ENCODE assay signal across 21 mouse cellular contexts in genomic region chr9:106144176-106144575, GRCm38 (mm10). TPM values are rescaled to one million over a fixed set of nuclear protein-coding genes. Genes with fewer than 3 reads are reported as not detected.
A peak's percentile ranks its signal among the peaks of the same experiment; 100 is the strongest.
DNase-seq lines count a peak whose midpoint lies in the region; ATAC-seq and TF ChIP-seq lines count a peak whose summit lies in the region.
"Had no signal": no experiment of that assay in that cellular context is flagged by ENCODE, and none has a peak within 500 bp of the region (broad histone marks: within the 10 kb centered on the region; RNA-seq: fewer than 3 reads in every experiment).

No protein-coding gene starts in this region.

- no peaks in the 10 kb centered on the region for H3K36me3 ChIP-seq in hindbrain, embryonic 15.5 days
- no peaks in the 10 kb centered on the region for H3K36me3 ChIP-seq in hindbrain, embryonic 12.5 days
- H3K36me3 ChIP-seq in midbrain, postnatal 0 days (ENCODE audit: insufficient read depth, low read length) = no peaks in the 10 kb centered on the region
- H3K36me3 ChIP-seq in midbrain, embryonic 15.5 days (replicated peaks) = no peaks in the 10 kb centered on the region
- H3K36me3 ChIP-seq in forebrain, embryonic 16.5 days (ENCODE audit: control insufficient read depth, insufficient read depth) = no peaks in the 10 kb centered on the region
- H3K36me3 ChIP-seq in liver, postnatal 0 days (replicated peaks; ENCODE audit: insufficient read depth, low read length) = no peaks in the 10 kb centered on the region
- H3K36me3 ChIP-seq: liver, embryonic 12.5 days; lung, embryonic 15.5 days had no signal

- TF ChIP-seq CTCF in midbrain, postnatal 0 days (IDR thresholded peaks at IDR 0.05) = no peak
- TF ChIP-seq CTCF in liver, postnatal 0 days (IDR thresholded peaks at IDR 0.05; ENCODE audit: low read depth) = no peak

- H3K4me1 ChIP-seq in hindbrain, embryonic 15.5 days (replicated peaks) = peaks cover 50% of the 10 kb centered on the region
- peaks cover 24% of the 10 kb centered on the region for H3K4me1 ChIP-seq in hindbrain, embryonic 12.5 days
- peaks cover 8% of the 10 kb centered on the region; the same call in 1 of the 2 replicates for H3K4me1 ChIP-seq in midbrain, postnatal 0 days (ENCODE audit: insufficient read depth, low read length)
- peaks cover 25% of the 10 kb centered on the region for H3K4me1 ChIP-seq in midbrain, embryonic 15.5 days
- H3K4me1 ChIP-seq in forebrain, embryonic 16.5 days (replicated peaks; ENCODE audit: control insufficient read depth, insufficient read depth, low read length) = peaks cover 39% of the 10 kb centered on the region
- 0 out of 2 replicates have a peak, but pooled peaks cover 7% of the 10 kb centered on the region for H3K4me1 ChIP-seq in liver, postnatal 0 days (ENCODE audit: insufficient read depth)

- ATAC-seq in hindbrain, embryonic 15.5 days (ENCODE audit: low FRiP score, low read depth) = no peak
- no peak for ATAC-seq in hindbrain, embryonic 12.5 days (ENCODE audit: low FRiP score)
- no peak for ATAC-seq in midbrain, postnatal 0 days (ENCODE audit: low FRiP score)
- no peak for ATAC-seq in midbrain, embryonic 15.5 days (replicated peaks)
- ATAC-seq in forebrain, embryonic 16.5 days = peak; percentile 61
- ATAC-seq in liver, postnatal 0 days = no peak
- ATAC-seq: liver, embryonic 12.5 days had no signal

- WGBS in hindbrain, embryonic 15.5 days = 55% methylated on average over 7 of the region's 7 CpGs
- WGBS in hindbrain, embryonic 12.5 days = 82% methylated on average over 7 of the region's 7 CpGs
- WGBS in midbrain, postnatal 0 days = 74% methylated on average over 7 of the region's 7 CpGs
- WGBS in midbrain, embryonic 15.5 days = 71% methylated on average over 7 of the region's 7 CpGs
- WGBS in forebrain, embryonic 16.5 days = 14% methylated on average over 7 of the region's 7 CpGs
- 79% methylated on average over 7 of the region's 7 CpGs for WGBS in liver, postnatal 0 days (ENCODE audit: insufficient replicate concordance)

- no peaks in the 10 kb centered on the region for H3K9me3 ChIP-seq in hindbrain, embryonic 15.5 days
- no peaks in the 10 kb centered on the region for H3K9me3 ChIP-seq in hindbrain, embryonic 12.5 days (replicated peaks)
- no peaks in the 10 kb centered on the region for H3K9me3 ChIP-seq in midbrain, postnatal 0 days (ENCODE audit: low read length)
- no peaks in the 10 kb centered on the region for H3K9me3 ChIP-seq in midbrain, embryonic 15.5 days
- H3K9me3 ChIP-seq in forebrain, embryonic 16.5 days (ENCODE audit: control insufficient read depth, low read length) = no peaks in the 10 kb centered on the region
- H3K9me3 ChIP-seq in liver, postnatal 0 days (ENCODE audit: low read length) = no peaks in the 10 kb centered on the region
- H3K9me3 ChIP-seq: liver, embryonic 12.5 days; lung, embryonic 15.5 days had no signal

- H3K27ac ChIP-seq in hindbrain, embryonic 15.5 days (replicated peaks) = peak overlapping the region; percentile 68
- H3K27ac ChIP-seq in hindbrain, embryonic 12.5 days = no peak overlapping the region
- H3K27ac ChIP-seq in midbrain, postnatal 0 days (ENCODE audit: low read depth, low read length) = no peak overlapping the region
- H3K27ac ChIP-seq in midbrain, embryonic 15.5 days = no peak overlapping the region
- H3K27ac ChIP-seq in forebrain, embryonic 16.5 days (ENCODE audit: low read length) = no peak overlapping the region
- H3K27ac ChIP-seq in liver, postnatal 0 days (ENCODE audit: low read depth) = no peak overlapping the region
- H3K27ac ChIP-seq: liver, embryonic 12.5 days; lung, embryonic 15.5 days had no signal

- H3K9ac ChIP-seq in hindbrain, embryonic 15.5 days = no peak overlapping the region
- H3K9ac ChIP-seq in hindbrain, embryonic 12.5 days = no peak overlapping the region
- H3K9ac ChIP-seq in midbrain, postnatal 0 days (replicated peaks; ENCODE audit: low read length, poor library complexity, severe bottlenecking) = no peak overlapping the region
- H3K9ac ChIP-seq in midbrain, embryonic 15.5 days = no peak overlapping the region
- no peak overlapping the region for H3K9ac ChIP-seq in forebrain, embryonic 16.5 days (replicated peaks; ENCODE audit: low read depth, low read length)
- H3K9ac ChIP-seq in liver, postnatal 0 days (replicated peaks) = no peak overlapping the region
- H3K9ac ChIP-seq: liver, embryonic 12.5 days; lung, embryonic 15.5 days had no signal

- TF ChIP-seq EP300 in liver, postnatal 0 days (IDR thresholded peaks at IDR 0.05; ENCODE audit: low read depth) = no peak

- peak; percentile 53 for DNase-seq in midbrain, postnatal 0 days (ENCODE audit: low spot score)
- DNase-seq in liver, postnatal 0 days = no peak
- DNase-seq in adrenal gland, postnatal 25 days = no peak
- DNase-seq: adrenal gland, postnatal 10 days; B cell, adult 2 months; cerebellum, adult 9-11 months; gastrocnemius, postnatal 25 days; kidney, adult 18-20 months; kidney, postnatal 14 days; spleen, adult 18-20 months; thymus, adult 18-20 months had no signal

- no peaks in the 10 kb centered on the region for H3K27me3 ChIP-seq in hindbrain, embryonic 15.5 days
- H3K27me3 ChIP-seq in hindbrain, embryonic 12.5 days = 0 out of 2 replicates have a peak, but pooled peaks cover 4% of the 10 kb centered on the region
- no peaks in the 10 kb centered on the region for H3K27me3 ChIP-seq in midbrain, postnatal 0 days (ENCODE audit: insufficient read depth, low read length)
- no peaks in the 10 kb centered on the region for H3K27me3 ChIP-seq in midbrain, embryonic 15.5 days (replicated peaks)
- peaks cover 18% of the 10 kb centered on the region; the same call in 1 of the 2 replicates for H3K27me3 ChIP-seq in forebrain, embryonic 16.5 days (replicated peaks; ENCODE audit: control insufficient read depth, insufficient read depth, low read length)
- peaks cover 20% of the 10 kb centered on the region for H3K27me3 ChIP-seq in liver, postnatal 0 days (ENCODE audit: insufficient read depth, low read length)

- H3K4me2 ChIP-seq in hindbrain, embryonic 15.5 days = no peak overlapping the region
- H3K4me2 ChIP-seq in hindbrain, embryonic 12.5 days (replicated peaks) = no peak overlapping the region
- no peak overlapping the region for H3K4me2 ChIP-seq in midbrain, postnatal 0 days (ENCODE audit: low read depth, low read length, poor library complexity, severe bottlenecking)
- H3K4me2 ChIP-seq in midbrain, embryonic 15.5 days = no peak overlapping the region
- no peak overlapping the region for H3K4me2 ChIP-seq in forebrain, embryonic 16.5 days (ENCODE audit: low read length)
- no peak overlapping the region for H3K4me2 ChIP-seq in liver, postnatal 0 days (ENCODE audit: low read depth, low read length)
- H3K4me2 ChIP-seq: liver, embryonic 12.5 days; lung, embryonic 15.5 days had no signal

- no peak overlapping the region for H3K4me3 ChIP-seq in hindbrain, embryonic 15.5 days
- H3K4me3 ChIP-seq in hindbrain, embryonic 12.5 days = no peak overlapping the region
- H3K4me3 ChIP-seq in midbrain, postnatal 0 days (ENCODE audit: low read depth, low read length) = no peak overlapping the region
- no peak overlapping the region for H3K4me3 ChIP-seq in midbrain, embryonic 15.5 days
- no peak overlapping the region for H3K4me3 ChIP-seq in forebrain, embryonic 16.5 days (replicated peaks; ENCODE audit: low read length)
- no peak overlapping the region for H3K4me3 ChIP-seq in liver, postnatal 0 days (ENCODE audit: low read depth, low read length)
- H3K4me3 ChIP-seq: liver, embryonic 12.5 days; lung, embryonic 15.5 days had no signal

RNA-seq across cellular contexts. Expression of gene Glyctk, which starts 13.8 kb away (rescaled TPM):
- 2.8 TPM in 2 replicates for polyA plus RNA-seq in hindbrain, embryonic 15.5 days (2015; fragmentation: Nextera tagmentation; extraction: Ambion mirVana)
- 5.1 and 5.6 TPM in 2 replicates for polyA plus RNA-seq in hindbrain, embryonic 12.5 days (2016; fragmentation: Nextera tagmentation; extraction: Ambion mirVana)
- total RNA-seq in midbrain, postnatal 0 days (2014; rRNA removed) = 0.66 and 0.94 TPM in 2 replicates
- polyA plus RNA-seq in midbrain, postnatal 0 days (2015; fragmentation: Nextera tagmentation; extraction: Ambion mirVana) = 0.75 and 0.90 TPM in 2 replicates
- polyA plus RNA-seq in midbrain, embryonic 15.5 days (2015; fragmentation: Nextera tagmentation; extraction: Ambion mirVana) = 4.5 and 4.9 TPM in 2 replicates
- 2.2 and 3.0 TPM in 2 replicates for polyA plus RNA-seq in forebrain, embryonic 16.5 days (2015; fragmentation: Nextera tagmentation; extraction: Ambion mirVana)
- 41.4 and 46.5 TPM in 2 replicates for polyA plus RNA-seq in liver, postnatal 0 days (2015; fragmentation: Nextera tagmentation; extraction: Ambion mirVana)
- 3.7 and 4.8 TPM in 2 replicates for total RNA-seq in adrenal gland, postnatal 25 days (2021)

RNA-seq across cellular contexts. Expression of gene Wdr82, which starts 26.6 kb away (rescaled TPM):
- polyA plus RNA-seq in hindbrain, embryonic 15.5 days (2015; fragmentation: Nextera tagmentation; extraction: Ambion mirVana) = 35.9 and 36.6 TPM in 2 replicates
- 34.1 and 38.9 TPM in 2 replicates for polyA plus RNA-seq in hindbrain, embryonic 12.5 days (2016; fragmentation: Nextera tagmentation; extraction: Ambion mirVana)
- 245 and 261 TPM in 2 replicates for total RNA-seq in midbrain, postnatal 0 days (2014; rRNA removed)
- 30.6 and 31.7 TPM in 2 replicates for polyA plus RNA-seq in midbrain, postnatal 0 days (2015; fragmentation: Nextera tagmentation; extraction: Ambion mirVana)
- 40.5 and 41.1 TPM in 2 replicates for polyA plus RNA-seq in midbrain, embryonic 15.5 days (2015; fragmentation: Nextera tagmentation; extraction: Ambion mirVana)
- polyA plus RNA-seq in forebrain, embryonic 16.5 days (2015; fragmentation: Nextera tagmentation; extraction: Ambion mirVana) = 37.3 and 41.6 TPM in 2 replicates
- polyA plus RNA-seq in liver, postnatal 0 days (2015; fragmentation: Nextera tagmentation; extraction: Ambion mirVana) = 5.3 and 5.7 TPM in 2 replicates
- total RNA-seq in adrenal gland, postnatal 25 days (2021) = 82.4 and 83.3 TPM in 2 replicates

RNA-seq across cellular contexts. Expression of gene Col6a4, which starts 47.6 kb away (rescaled TPM):
- 1.1 and 1.4 TPM in 2 replicates for polyA plus RNA-seq in hindbrain, embryonic 15.5 days (2015; fragmentation: Nextera tagmentation; extraction: Ambion mirVana)
- polyA plus RNA-seq in hindbrain, embryonic 12.5 days (2016; fragmentation: Nextera tagmentation; extraction: Ambion mirVana) = 0.07 and 0.37 TPM in 2 replicates
- total RNA-seq in midbrain, postnatal 0 days (2014; rRNA removed) = 1.3 and 2.6 TPM in 2 replicates
- polyA plus RNA-seq in midbrain, postnatal 0 days (2015; fragmentation: Nextera tagmentation; extraction: Ambion mirVana) = 1.3 and 1.7 TPM in 2 replicates
- 1.8 TPM in 2 replicates for polyA plus RNA-seq in midbrain, embryonic 15.5 days (2015; fragmentation: Nextera tagmentation; extraction: Ambion mirVana)
- polyA plus RNA-seq in forebrain, embryonic 16.5 days (2015; fragmentation: Nextera tagmentation; extraction: Ambion mirVana) = 0.70 and 1.1 TPM in 2 replicates
- not detected in 2 replicates for polyA plus RNA-seq in liver, postnatal 0 days (2015; fragmentation: Nextera tagmentation; extraction: Ambion mirVana)
- 0.52 and 0.67 TPM in 2 replicates for total RNA-seq in adrenal gland, postnatal 25 days (2021)
- total RNA-seq: gastrocnemius, postnatal 25 days; heart, adult 8-10 months; megakaryocyte, adult 5-6 weeks; neutrophil, adult 5-6 weeks had no signal
- polyA plus RNA-seq: limb, embryonic 11.5 days had no signal

RNA-seq across cellular contexts. Expression of gene Ppm1m, which starts 55.4 kb away (rescaled TPM):
- polyA plus RNA-seq in hindbrain, embryonic 15.5 days (2015; fragmentation: Nextera tagmentation; extraction: Ambion mirVana) = 17.6 and 21.2 TPM in 2 replicates
- polyA plus RNA-seq in hindbrain, embryonic 12.5 days (2016; fragmentation: Nextera tagmentation; extraction: Ambion mirVana) = 32.3 and 37.0 TPM in 2 replicates
- 16.2 and 27.7 TPM in 2 replicates for total RNA-seq in midbrain, postnatal 0 days (2014; rRNA removed)
- polyA plus RNA-seq in midbrain, postnatal 0 days (2015; fragmentation: Nextera tagmentation; extraction: Ambion mirVana) = 18.5 and 21.3 TPM in 2 replicates
- 17.2 and 20.5 TPM in 2 replicates for polyA plus RNA-seq in midbrain, embryonic 15.5 days (2015; fragmentation: Nextera tagmentation; extraction: Ambion mirVana)
- polyA plus RNA-seq in forebrain, embryonic 16.5 days (2015; fragmentation: Nextera tagmentation; extraction: Ambion mirVana) = 14.0 and 14.7 TPM in 2 replicates
- 11.0 and 11.1 TPM in 2 replicates for polyA plus RNA-seq in liver, postnatal 0 days (2015; fragmentation: Nextera tagmentation; extraction: Ambion mirVana)
- 119 and 156 TPM in 2 replicates for total RNA-seq in adrenal gland, postnatal 25 days (2021)

RNA-seq across cellular contexts. Expression of gene Twf2, which starts 58.7 kb away (rescaled TPM):
- polyA plus RNA-seq in hindbrain, embryonic 15.5 days (2015; fragmentation: Nextera tagmentation; extraction: Ambion mirVana) = 50.5 and 52.0 TPM in 2 replicates
- polyA plus RNA-seq in hindbrain, embryonic 12.5 days (2016; fragmentation: Nextera tagmentation; extraction: Ambion mirVana) = 60.2 and 62.1 TPM in 2 replicates
- total RNA-seq in midbrain, postnatal 0 days (2014; rRNA removed) = 60.1 and 78.3 TPM in 2 replicates
- polyA plus RNA-seq in midbrain, postnatal 0 days (2015; fragmentation: Nextera tagmentation; extraction: Ambion mirVana) = 41.6 and 47.4 TPM in 2 replicates
- 51.8 and 55.8 TPM in 2 replicates for polyA plus RNA-seq in midbrain, embryonic 15.5 days (2015; fragmentation: Nextera tagmentation; extraction: Ambion mirVana)
- 56.6 and 58.7 TPM in 2 replicates for polyA plus RNA-seq in forebrain, embryonic 16.5 days (2015; fragmentation: Nextera tagmentation; extraction: Ambion mirVana)
- 22.4 and 23.0 TPM in 2 replicates for polyA plus RNA-seq in liver, postnatal 0 days (2015; fragmentation: Nextera tagmentation; extraction: Ambion mirVana)
- 111 and 128 TPM in 2 replicates for total RNA-seq in adrenal gland, postnatal 25 days (2021)
